Mouse (Mus musculus): ENCODE measurements around the gene 1700069L16Rik.

DNA sequence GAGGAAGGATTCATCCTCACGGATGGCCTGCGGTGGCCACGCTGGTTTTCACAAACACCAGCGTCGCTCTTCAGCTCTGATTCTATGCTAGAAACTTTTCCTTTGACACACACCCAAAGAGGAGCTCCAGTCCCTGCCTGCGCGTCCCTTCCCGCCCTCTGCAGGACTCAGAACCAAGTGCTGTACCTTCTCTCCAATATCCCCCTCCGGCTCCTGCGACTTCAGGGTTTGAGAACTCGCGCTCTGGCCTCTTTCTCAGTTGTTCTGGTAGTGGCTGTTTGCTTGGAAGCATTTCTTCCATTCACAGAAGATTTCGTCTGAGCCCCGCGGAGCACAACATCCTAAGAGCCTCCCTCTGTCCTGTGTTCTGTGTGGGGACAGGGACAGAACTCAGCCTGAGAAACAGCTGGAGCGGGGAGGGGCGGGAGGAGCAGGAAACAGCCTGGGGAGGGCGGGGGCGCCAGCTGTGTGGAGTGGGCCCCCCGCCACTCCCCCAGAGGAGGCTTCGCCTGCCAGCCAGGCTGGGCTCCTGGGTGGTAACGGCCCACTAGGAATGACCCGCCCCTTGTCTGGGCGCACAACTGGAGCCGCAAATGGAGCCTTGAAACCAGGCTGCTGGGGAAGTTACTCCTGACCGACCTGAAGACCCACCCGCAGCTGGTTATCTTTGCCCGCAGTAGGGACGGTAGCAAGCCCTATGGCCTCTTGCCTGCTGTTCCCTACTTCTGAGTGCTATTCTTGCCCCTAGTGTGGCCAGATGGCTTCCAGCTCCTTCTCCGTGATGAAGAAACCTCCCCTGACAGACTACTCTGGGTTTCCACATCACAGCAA lies 74.3 kb downstream of the 1700069L16Rik start, which contains the start of gene Cmklr1:
- TF ChIP-seq CTCF (IDR thresholded peaks at IDR 0.05; ENCODE audit: low read depth) (no peak), EP300 (IDR thresholded peaks at IDR 0.05; ENCODE audit: low read depth) (no peak)
